Mouse (Mus musculus) macrophage (primary cell): ENCODE measurements around the gene Prdm10. TPM values are rescaled to one million over a fixed set of nuclear protein-coding genes. Genes with fewer than 3 reads are reported as not detected.

Source experiments
- H3K27ac ChIP-seq: fragments of 350-480 bp; formaldehyde crosslinking; 2 replicates; pipeline ENCODE4 v1.9.0; 2021
- H3K36me3 ChIP-seq: fragments of 350-480 bp; formaldehyde crosslinking; 2 replicates; pipeline ENCODE4 v1.9.0; 2021; ENCODE audit errors: inconsistent target
- H3K4me3 ChIP-seq: fragments of 350-480 bp; formaldehyde crosslinking; 2 replicates; pipeline ENCODE4 v1.9.0; 2021; ENCODE audit errors: inconsistent target
- H3K79me2 ChIP-seq: fragments of 350-480 bp; formaldehyde crosslinking; 2 replicates; pipeline ENCODE4 v1.9.0; 2021; ENCODE audit errors: inconsistent target
- WGBS: methylation state at CpG from one replicate; pipeline ENCODE4 v1.1.7; 2026; ENCODE audit warnings: inconsistent platforms; ENCODE audit not compliant: missing documents; 5-methylcytosine and 5-hydroxymethylcytosine counted together
- polyA plus RNA-seq: library from polyadenylated mRNA; stranded (reverse); fragments of 250-400 nt; gene quantifications from 3 replicates; pipeline ENCODE4 v1.2.4, GENCODE M21; 2018; ENCODE audit warnings: inconsistent platforms

Gene Prdm10
- polyA plus RNA-seq, 1 experiment from 2014 or later, result 4.7 TPM

- Histone ChIP-seq H3K4me3 (peak overlapping the region; percentile 76), H3K27ac (peak overlapping the region; percentile 96), H3K36me3 (no peaks in the 10 kb centered on the region), H3K79me2 (peaks cover 39% of the 10 kb centered on the region)
- WGBS, result under 1% methylated on average over 50 of the region's 63 CpGs
Measured at GRCm38 (mm10) chr9:31281011-31281662, 799 bp downstream of the Prdm10 start.

- Histone ChIP-seq H3K27ac (peak overlapping the region; percentile 78), H3K36me3 (no peaks in the 10 kb centered on the region), H3K79me2 (peaks cover 44% of the 10 kb centered on the region), H3K4me3 (peak overlapping the region; percentile 76)
- 7% methylated on average over 11 of the region's 11 CpGs for WGBS
Measured at GRCm38 (mm10) chr9:31281663-31282015, 1.3 kb downstream of the Prdm10 start.

- peaks cover 53% of the 10 kb centered on the region for H3K79me2 ChIP-seq
- H3K27ac ChIP-seq, result no peak overlapping the region
- no peak overlapping the region for H3K4me3 ChIP-seq
- 90% methylated on average over 4 of the region's 4 CpGs for WGBS
- no peaks in the 10 kb centered on the region for H3K36me3 ChIP-seq
Measured at GRCm38 (mm10) chr9:31282536-31282935, 2.2 kb downstream of the Prdm10 start.

- WGBS, result 88% methylated on average over 4 of the region's 4 CpGs
- Histone ChIP-seq H3K36me3 (no peaks in the 10 kb centered on the region), H3K4me3 (no peak overlapping the region), H3K27ac (no peak overlapping the region), H3K79me2 (peaks cover 55% of the 10 kb centered on the region)
Measured at GRCm38 (mm10) chr9:31283044-31283443, 2.7 kb downstream of the Prdm10 start.

- H3K79me2 ChIP-seq, result peaks cover 55% of the 10 kb centered on the region
- 94% methylated on average over 3 of the region's 3 CpGs for WGBS
- no peak overlapping the region for H3K27ac ChIP-seq
- H3K4me3 ChIP-seq, result no peak overlapping the region
- no peaks in the 10 kb centered on the region for H3K36me3 ChIP-seq
Measured at GRCm38 (mm10) chr9:31283911-31284310, 3.6 kb downstream of the Prdm10 start.

GRCm38 (mm10) chr9:31290201-31290862, 10.0 kb downstream of the Prdm10 start:
- 26% methylated on average over 14 of the region's 14 CpGs for WGBS
- H3K27ac ChIP-seq, result 0 out of 2 replicates have a peak overlapping the region, but pooled peaks have one; percentile 10
- H3K36me3 ChIP-seq, result no peaks in the 10 kb centered on the region
- H3K4me3 ChIP-seq, result no peak overlapping the region
- peaks cover 39% of the 10 kb centered on the region; the same call in 1 of the 2 replicates for H3K79me2 ChIP-seq

- H3K79me2 ChIP-seq, result peaks cover 23% of the 10 kb centered on the region; the same call in 1 of the 2 replicates
- WGBS, result 92% methylated on average over 4 of the region's 4 CpGs
- no peaks in the 10 kb centered on the region for H3K36me3 ChIP-seq
- no peak overlapping the region for H3K27ac ChIP-seq
- H3K4me3 ChIP-seq, result no peak overlapping the region
Measured at GRCm38 (mm10) chr9:31291978-31292377, 11.6 kb downstream of the Prdm10 start.

- no peak overlapping the region for H3K4me3 ChIP-seq
- H3K27ac ChIP-seq, result no peak overlapping the region
- 97% methylated on average over 2 of the region's 2 CpGs for WGBS
- H3K36me3 ChIP-seq, result no peaks in the 10 kb centered on the region
- H3K79me2 ChIP-seq, result peaks cover 16% of the 10 kb centered on the region; the same call in 1 of the 2 replicates
Measured at GRCm38 (mm10) chr9:31293208-31293607, 12.9 kb downstream of the Prdm10 start.

GRCm38 (mm10) chr9:31295311-31295710, 15.0 kb downstream of the Prdm10 start:
- WGBS, result 75% methylated on average over 2 of the region's 2 CpGs
- no peak overlapping the region for H3K4me3 ChIP-seq
- H3K27ac ChIP-seq, result no peak overlapping the region
- peaks cover 16% of the 10 kb centered on the region; the same call in 1 of the 2 replicates for H3K79me2 ChIP-seq
- H3K36me3 ChIP-seq, result no peaks in the 10 kb centered on the region

- H3K79me2 ChIP-seq, result peaks cover 9% of the 10 kb centered on the region; the same call in 1 of the 2 replicates
- 97% methylated on average over 3 of the region's 3 CpGs for WGBS
- H3K4me3 ChIP-seq, result no peak overlapping the region
- H3K36me3 ChIP-seq, result no peaks in the 10 kb centered on the region
- H3K27ac ChIP-seq, result no peak overlapping the region
Measured at GRCm38 (mm10) chr9:31296293-31296692, 16.0 kb downstream of the Prdm10 start.

- Histone ChIP-seq H3K36me3 (no peaks in the 10 kb centered on the region), H3K4me3 (no peak overlapping the region), H3K27ac (no peak overlapping the region), H3K79me2 (no peaks in the 10 kb centered on the region; the same call in 1 of the 2 replicates)
- 83% methylated on average over 6 of the region's 6 CpGs for WGBS
Measured at GRCm38 (mm10) chr9:31298751-31299150, 18.4 kb downstream of the Prdm10 start.

GRCm38 (mm10) chr9:31300525-31300924, 20.2 kb downstream of the Prdm10 start:
- Histone ChIP-seq H3K4me3 (no peak overlapping the region), H3K36me3 (no peaks in the 10 kb centered on the region), H3K27ac (no peak overlapping the region), H3K79me2 (no peaks in the 10 kb centered on the region)
- 88% methylated on average over 5 of the region's 5 CpGs for WGBS

GRCm38 (mm10) chr9:31301107-31301506, 20.8 kb downstream of the Prdm10 start:
- 15% methylated on average over 4 of the region's 5 CpGs for WGBS

GRCm38 (mm10) chr9:31301526-31302311, 21.4 kb downstream of the Prdm10 start:
- no peak overlapping the region for H3K27ac ChIP-seq
- 88% methylated on average over 5 of the region's 5 CpGs for WGBS

More at GRCm38 (mm10) chr9:31301107-31301506, 20.8 kb downstream of the Prdm10 start:
- Histone ChIP-seq H3K79me2 (no peaks in the 10 kb centered on the region), H3K4me3 (no peak overlapping the region), H3K27ac (no peak overlapping the region), H3K36me3 (no peaks in the 10 kb centered on the region)

GRCm38 (mm10) chr9:31304358-31304757, 24.0 kb downstream of the Prdm10 start:
- 37% methylated on average over 3 of the region's 3 CpGs for WGBS
- Histone ChIP-seq H3K79me2 (no peaks in the 10 kb centered on the region), H3K27ac (no peak overlapping the region), H3K4me3 (no peak overlapping the region), H3K36me3 (no peaks in the 10 kb centered on the region)

More at GRCm38 (mm10) chr9:31301526-31302311, 21.4 kb downstream of the Prdm10 start:
- Histone ChIP-seq H3K36me3 (no peaks in the 10 kb centered on the region), H3K4me3 (no peak overlapping the region), H3K79me2 (no peaks in the 10 kb centered on the region)
